Mouse (Mus musculus): ENCODE results near the gene Camk1d.

DNA sequence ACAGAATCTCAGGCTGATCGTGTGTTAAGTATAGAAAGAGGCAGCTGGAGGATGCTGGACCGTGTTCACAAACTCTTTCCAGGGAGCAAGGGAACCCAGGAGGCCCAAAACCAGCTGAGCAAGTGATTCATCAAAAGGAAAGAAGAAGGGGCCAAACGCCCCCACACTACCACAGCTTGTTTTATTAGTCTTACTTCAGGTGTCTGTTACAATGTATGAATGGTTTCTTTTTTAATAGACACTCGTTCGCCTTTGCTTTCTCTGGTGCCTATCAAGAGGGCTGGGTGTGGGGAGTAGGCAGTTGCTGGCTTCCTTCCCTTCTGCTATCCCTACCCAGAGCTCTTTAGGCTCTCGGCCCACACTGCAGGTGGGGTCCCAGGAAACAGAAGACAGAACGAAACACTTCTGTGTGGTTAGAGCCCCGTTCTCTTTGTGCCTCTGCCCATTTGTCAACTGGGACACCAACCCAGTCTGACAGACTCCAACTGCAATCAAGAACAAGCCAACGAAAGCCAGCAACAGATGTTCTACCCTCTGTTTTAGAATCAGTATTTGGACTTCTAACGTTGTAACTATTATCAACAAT lies 62.9 kb downstream of the Camk1d start:
- TF ChIP-seq POLR2A (IDR thresholded peaks at IDR 0.05; ENCODE audit: insufficient read depth, low read depth, low read length) (no peak), CTCF (IDR thresholded peaks at IDR 0.05; ENCODE audit: insufficient read depth, low read depth, low read length) (no peak)
